In the genomic region with DNA sequence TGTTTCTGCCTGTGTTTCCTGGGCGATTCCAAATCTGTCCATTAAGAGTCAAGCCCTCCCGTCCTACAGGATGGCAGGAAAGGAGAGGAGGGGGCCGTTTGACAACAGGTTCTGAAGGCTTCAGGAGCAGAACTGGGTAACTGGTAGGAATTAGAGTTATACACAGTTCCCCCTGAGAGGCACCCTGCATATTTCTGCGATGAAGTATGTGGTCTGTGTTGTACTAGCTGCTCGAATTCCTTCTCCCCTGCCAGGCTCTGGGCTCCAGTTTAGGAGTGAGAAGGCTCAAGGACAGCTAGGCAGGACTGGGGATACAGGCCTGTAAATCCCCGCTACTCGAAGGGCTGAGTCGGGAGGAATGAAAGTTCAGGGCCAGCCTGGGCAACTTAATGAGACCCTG, we compare ENCODE assay signal across 9 mouse cellular contexts. TPM values are rescaled to one million over a fixed set of nuclear protein-coding genes. Genes with fewer than 3 reads are reported as not detected.
A peak's percentile ranks its signal among the peaks of the same experiment; 100 is the strongest.
DNase-seq lines count a peak whose midpoint lies in the region; ATAC-seq lines count a peak whose summit lies in the region.
"Had no signal": no experiment of that assay in that cellular context is flagged by ENCODE, and none has a peak within 500 bp of the region (broad histone marks: within the 10 kb centered on the region; RNA-seq: fewer than 3 reads in every experiment).

No protein-coding gene starts in this region.

- peak overlapping the region; percentile 44 for H3K4me2 ChIP-seq in heart, embryonic 13.5 days
- H3K4me2 ChIP-seq in liver, embryonic 12.5 days = no peak overlapping the region

- intact Hi-C loops in heart, postnatal 25 days (cut with DNase I) = no loop called here
- intact Hi-C loops in left cerebral cortex, postnatal 10 days (cut with DNase I) = no loop called here

- no peaks in the 10 kb centered on the region for H3K27me3 ChIP-seq in heart, embryonic 13.5 days (replicated peaks)
- H3K27me3 ChIP-seq in liver, embryonic 12.5 days (replicated peaks) = no peaks in the 10 kb centered on the region

- H3K4me1 ChIP-seq in heart, embryonic 13.5 days = peaks cover 78% of the 10 kb centered on the region
- H3K4me1 ChIP-seq in liver, embryonic 12.5 days = peaks cover 82% of the 10 kb centered on the region

- peak; percentile 67 to 71 for DNase-seq in heart, adult 18-20 months
- no peak for DNase-seq in heart, postnatal 25 days (ENCODE audit: low spot score)
- DNase-seq in R1 (ENCODE audit: low read depth, low spot score) = peak; percentile 65
- no peak for DNase-seq in ovary, postnatal 36 days (ENCODE audit: low spot score)
- no peak for DNase-seq in left cerebral cortex, postnatal 10 days (ENCODE audit: extremely low spot score in 1 of 2, low spot score in 2 of 2)
- DNase-seq in spleen, postnatal 4 days (ENCODE audit: low spot score in 2 of 2) = no peak

- H3K27ac ChIP-seq in heart, embryonic 13.5 days (replicated peaks) = peak overlapping the region; percentile 99
- peak overlapping the region; percentile 72 for H3K27ac ChIP-seq in liver, embryonic 12.5 days

- ATAC-seq in heart, embryonic 13.5 days (ENCODE audit: extremely low read depth, insufficient number of reproducible peaks, low FRiP score, low TSS enrichment) = peak; percentile 35; the same call in 1 of the 2 replicates
- ATAC-seq in liver, embryonic 12.5 days = no peak

- WGBS in heart, embryonic 13.5 days = 12% methylated on average over 8 of the region's 8 CpGs
- WGBS in liver, embryonic 12.5 days (ENCODE audit: insufficient replicate concordance) = 50% methylated on average over 8 of the region's 8 CpGs

- H3K4me3 ChIP-seq in heart, embryonic 13.5 days = no peak overlapping the region
- no peak overlapping the region for H3K4me3 ChIP-seq in liver, embryonic 12.5 days

- peaks cover 5% of the 10 kb centered on the region; the same call in 1 of the 2 replicates for H3K36me3 ChIP-seq in heart, embryonic 13.5 days
- 0 out of 2 replicates have a peak, but pooled peaks cover 5% of the 10 kb centered on the region for H3K36me3 ChIP-seq in liver, embryonic 12.5 days

- no peaks in the 10 kb centered on the region for H3K9me3 ChIP-seq in heart, embryonic 13.5 days
- H3K9me3 ChIP-seq in liver, embryonic 12.5 days (replicated peaks) = no peaks in the 10 kb centered on the region
- H3K9me3 ChIP-seq: G1E had no signal

- peak overlapping the region; percentile 71 for H3K9ac ChIP-seq in heart, embryonic 13.5 days
- H3K9ac ChIP-seq in liver, embryonic 12.5 days = 0 out of 2 replicates have a peak overlapping the region, but pooled peaks have one; percentile 24

RNA-seq across cellular contexts. Expression of a gene that starts 13.4 kb away (rescaled TPM):
- total RNA-seq in heart, adult 18-20 months (2021) = 10 to 100 TPM; 83.3 to 87.1 TPM
- total RNA-seq in heart, postnatal 25 days (2021) = 10 to 100 TPM; 75.6 to 87.9 TPM
- 451 and 478 TPM in 2 replicates for polyA plus RNA-seq in heart, embryonic 13.5 days (2015; fragmentation: Nextera tagmentation; extraction: Ambion mirVana)
- polyA plus RNA-seq in liver, embryonic 12.5 days (2016; fragmentation: Nextera tagmentation; extraction: Ambion mirVana) = 546 and 555 TPM in 2 replicates
- total RNA-seq in left cerebral cortex, postnatal 10 days (2021) = 10 to 100 TPM; 24.5 to 26.7 TPM

RNA-seq across cellular contexts. Expression of a gene that starts 16.1 kb away (rescaled TPM):
- total RNA-seq in heart, adult 18-20 months (2021) = 10 to 100 TPM; 10.2 to 10.4 TPM
- total RNA-seq in heart, postnatal 25 days (2021) = 10 to 100 TPM in 1 of 2 experiments, 1 to 10 TPM in 1; 10.0 to 11.4 TPM
- 18.4 and 19.4 TPM in 2 replicates for polyA plus RNA-seq in heart, embryonic 13.5 days (2015; fragmentation: Nextera tagmentation; extraction: Ambion mirVana)
- polyA plus RNA-seq in liver, embryonic 12.5 days (2016; fragmentation: Nextera tagmentation; extraction: Ambion mirVana) = 17.6 and 18.0 TPM in 2 replicates
- 10 to 100 TPM; 13.8 to 14.3 TPM for total RNA-seq in left cerebral cortex, postnatal 10 days (2021)

Comparison
In these comparisons a context has a peak if more than half of its experiments do, and no peak if none do; other contexts are left out.
1. DNase-seq: peak in heart, adult 18-20 months (2 of 2) and R1 (single experiment); none in heart, postnatal 25 days (single experiment), ovary, postnatal 36 days (single experiment), left cerebral cortex, postnatal 10 days (0 of 2) and spleen, postnatal 4 days (0 of 2).